Mouse (Mus musculus) thymus, adult 2 months (tissue): ENCODE measurements around the gene Icosl.

ENCODE experiments used
- CTCF ChIP-seq: fragments of 200-500 bp; IDR thresholded peaks from 2 replicates; pipeline ENCODE4 v1.5.1; 2012; ENCODE audit warnings: mild to moderate bottlenecking, control low read depth, low read length, moderate library complexity, borderline replicate concordance; ENCODE audit not compliant: control insufficient read depth, poor library complexity, insufficient read depth; ENCODE audit errors: extremely low read depth
- POLR2A ChIP-seq: fragments of 200-500 bp; IDR thresholded peaks from 2 replicates; pipeline ENCODE4 v1.6.1; 2012; ENCODE audit warnings: mild to moderate bottlenecking, low read length, control low read depth, moderate library complexity; ENCODE audit not compliant: control insufficient read depth, poor library complexity, insufficient read depth; ENCODE audit errors: extremely low read depth

DNA sequence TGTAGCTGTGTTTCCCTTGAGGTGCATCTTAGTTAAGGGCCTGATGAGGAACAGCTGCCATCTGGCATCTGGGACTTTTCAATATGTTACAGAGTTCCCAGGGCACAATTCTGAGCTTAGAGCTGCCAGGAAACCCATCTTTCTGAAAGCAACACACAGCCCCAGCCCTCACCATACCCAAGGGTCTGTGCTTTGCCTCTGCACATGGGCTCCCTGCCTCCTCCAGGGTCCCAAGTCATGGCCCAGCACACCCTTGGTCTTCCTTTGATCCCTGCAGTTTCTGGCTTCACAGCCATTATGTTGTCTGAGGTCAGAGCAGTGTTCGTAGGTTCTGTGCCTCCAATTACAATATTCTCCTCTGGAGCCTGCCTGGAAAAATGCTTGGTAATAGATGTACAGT is 40.0 kb upstream of the Icosl start:
- TF ChIP-seq CTCF (no peak), POLR2A (no peak)
